Mouse (Mus musculus) embryonic facial prominence, embryonic 12.5 days (tissue): ENCODE measurements at regions not wholly inside any gene's neighbourhood (a gene's known extent, or its start where the extent isn't known, plus 50 kb on each side); places are given as distances from the start of the nearest gene placed in this dataset.
"Not testable (repeated sequence)": the region's sequence is repeated elsewhere in the genome, so short reads cannot be mapped to it uniquely, and the experiment has no call there.

Source experiments
- ATAC-seq: fragments of 200-750 bp; cut with Nextera tagmentation; 2 replicates; pipeline ENCODE4 v1.8.0; 2017; ENCODE audit not compliant: insufficient number of reproducible peaks, insufficient read depth, low FRiP score, low TSS enrichment
- H3K27ac ChIP-seq: fragments of 300-500 bp; sonication (generic); 2 replicates; pipeline ENCODE4 v1.5.1; 2016; ENCODE audit warnings: mild to moderate bottlenecking
- H3K27me3 ChIP-seq: fragments of 300-500 bp; sonication (generic); 2 replicates; pipeline ENCODE4 v1.6.1; 2016; ENCODE audit warnings: mild to moderate bottlenecking, moderate library complexity
- H3K36me3 ChIP-seq: fragments of 300-500 bp; sonication (generic); 2 replicates; pipeline ENCODE4 v1.6.1; 2016; ENCODE audit warnings: mild to moderate bottlenecking
- H3K4me1 ChIP-seq: fragments of 300-500 bp; sonication (generic); 2 replicates; pipeline ENCODE4 v1.6.1; 2016
- H3K4me2 ChIP-seq: fragments of 300-500 bp; sonication (generic); replicated peaks from 2 replicates; pipeline ENCODE4 v1.6.1; 2016; ENCODE audit warnings: mild to moderate bottlenecking, moderate library complexity
- H3K4me3 ChIP-seq: fragments of 300-500 bp; sonication (generic); 2 replicates; pipeline ENCODE4 v1.5.1; 2016; ENCODE audit warnings: mild to moderate bottlenecking
- H3K9ac ChIP-seq: fragments of 300-500 bp; sonication (generic); 2 replicates; pipeline ENCODE4 v1.6.1; 2016; ENCODE audit warnings: mild to moderate bottlenecking, moderate library complexity
- H3K9me3 ChIP-seq: fragments of 300-500 bp; sonication (generic); 2 replicates; pipeline ENCODE4 v1.6.1; 2016; ENCODE audit warnings: mild to moderate bottlenecking, moderate library complexity
- WGBS: fragments of 180-500 bp; shearing (Covaris S2); methylation state at CpG from one replicate; pipeline ENCODE4 v1.1.7; 2016; 5-methylcytosine and 5-hydroxymethylcytosine counted together

DNA sequence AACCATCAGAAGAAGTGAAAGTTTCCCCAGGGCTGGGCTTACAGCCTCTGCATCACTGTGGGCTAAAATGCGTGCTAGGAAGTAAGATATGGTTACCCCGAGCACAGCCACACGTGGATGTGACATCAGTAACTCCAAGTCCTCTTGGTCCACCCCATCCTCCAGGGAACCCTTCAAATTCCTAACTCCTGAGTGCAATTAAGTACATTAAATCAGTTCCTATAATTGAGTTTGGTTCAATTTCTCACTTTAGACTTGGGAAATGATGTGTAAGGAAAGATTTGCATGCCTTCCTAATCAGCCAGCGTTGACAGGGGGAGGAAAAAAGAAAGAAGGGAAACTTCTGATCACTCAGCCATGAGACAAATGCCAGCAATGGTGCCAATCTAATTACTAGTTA, 129.2 kb upstream of the Tenm4 start:
- Histone ChIP-seq H3K27ac (no peak overlapping the region), H3K4me3 (no peak overlapping the region), H3K36me3 (no peaks in the 10 kb centered on the region), H3K9ac (no peak overlapping the region), H3K9me3 (no peaks in the 10 kb centered on the region), H3K4me1 (no peaks in the 10 kb centered on the region), H3K4me2 (no peak overlapping the region), H3K27me3 (no peaks in the 10 kb centered on the region)
- ATAC-seq, result no peak
- WGBS, result 45% methylated on average over 4 of the region's 4 CpGs

DNA sequence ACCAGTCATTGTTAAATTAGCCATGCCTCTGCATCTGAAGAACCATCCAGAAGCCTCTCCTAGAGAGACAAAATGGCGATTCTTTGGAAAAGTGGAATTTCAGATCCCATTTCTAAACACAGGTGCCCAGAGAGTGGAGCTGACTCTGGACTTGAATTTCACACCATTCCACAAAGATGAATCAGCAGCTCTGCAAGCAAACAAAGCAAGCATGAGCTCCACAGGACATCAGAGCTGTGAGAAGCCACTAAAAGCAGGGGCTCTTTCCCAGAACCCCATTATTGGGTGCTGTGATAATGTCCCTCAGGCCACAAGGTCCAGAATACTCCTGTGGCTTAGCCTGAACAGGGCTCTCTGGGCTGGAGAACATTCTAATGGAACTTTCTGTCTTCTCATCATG, 119.4 kb upstream of the Tenm4 start:
- 77% methylated on average over 1 of the region's 1 CpGs for WGBS
- no peak overlapping the region for H3K9ac ChIP-seq
- no peak overlapping the region for H3K4me2 ChIP-seq
- H3K27me3 ChIP-seq, result no peaks in the 10 kb centered on the region
- H3K27ac ChIP-seq, result no peak overlapping the region
- no peak overlapping the region for H3K4me3 ChIP-seq
- no peaks in the 10 kb centered on the region for H3K36me3 ChIP-seq
- ATAC-seq, result no peak
- H3K4me1 ChIP-seq, result no peaks in the 10 kb centered on the region
- H3K9me3 ChIP-seq, result peaks cover 5% of the 10 kb centered on the region; the same call in 1 of the 2 replicates

DNA sequence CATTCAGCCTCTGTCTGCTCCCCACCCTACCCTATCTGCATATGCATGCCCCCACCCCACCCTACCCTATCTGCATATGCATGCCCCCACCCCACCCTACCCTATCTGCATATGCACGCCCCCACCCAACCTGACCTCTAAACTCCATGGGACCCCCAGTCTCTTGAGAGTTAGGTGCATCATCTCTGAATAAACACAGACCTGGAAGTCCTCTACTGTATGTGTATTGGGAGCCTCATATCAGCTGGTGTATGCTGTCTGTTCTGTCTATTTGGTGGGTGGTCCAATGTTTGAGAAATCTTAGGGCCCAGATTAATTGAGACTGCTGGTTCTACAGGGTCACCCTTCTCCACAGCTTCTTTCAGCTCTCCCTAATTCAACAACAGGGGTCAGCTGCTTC, 109.4 kb upstream of the Tenm4 start:
- not testable (repeated sequence) for H3K4me2 ChIP-seq, H3K9ac ChIP-seq, H3K4me1 ChIP-seq, H3K4me3 ChIP-seq, H3K9me3 ChIP-seq, H3K36me3 ChIP-seq, ATAC-seq, H3K27me3 ChIP-seq, H3K27ac ChIP-seq
- 80% methylated on average over 1 of the region's 1 CpGs for WGBS

DNA sequence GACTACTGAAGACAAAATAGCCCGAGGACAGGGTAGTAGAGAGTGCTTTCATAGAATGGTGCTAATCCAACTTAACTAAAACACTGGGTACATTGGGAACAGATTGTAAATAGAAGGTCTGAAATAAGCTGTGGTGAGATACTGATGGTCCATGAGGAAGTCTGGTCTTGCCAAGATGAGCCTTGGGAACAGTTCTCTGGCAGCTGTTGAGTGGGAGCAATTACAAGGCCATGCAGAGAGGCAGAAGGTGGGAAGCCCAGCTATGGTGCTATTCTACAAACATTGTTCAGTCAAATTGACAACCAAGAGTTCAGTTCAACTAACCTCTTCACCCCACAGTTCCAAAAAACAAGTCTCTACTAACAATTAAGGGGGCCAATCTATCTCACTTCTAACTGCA, 92.5 kb upstream of the Tenm4 start:
- H3K27me3 ChIP-seq, result no peaks in the 10 kb centered on the region
- H3K9ac ChIP-seq, result no peak overlapping the region
- H3K4me1 ChIP-seq, result peaks cover 4% of the 10 kb centered on the region; the same call in 1 of the 2 replicates
- no peaks in the 10 kb centered on the region for H3K9me3 ChIP-seq
- H3K27ac ChIP-seq, result no peak overlapping the region
- ATAC-seq, result no peak
- H3K4me3 ChIP-seq, result no peak overlapping the region
- WGBS, result 94% methylated on average over 1 of the region's 1 CpGs
- H3K4me2 ChIP-seq, result no peak overlapping the region
- no peaks in the 10 kb centered on the region for H3K36me3 ChIP-seq

DNA sequence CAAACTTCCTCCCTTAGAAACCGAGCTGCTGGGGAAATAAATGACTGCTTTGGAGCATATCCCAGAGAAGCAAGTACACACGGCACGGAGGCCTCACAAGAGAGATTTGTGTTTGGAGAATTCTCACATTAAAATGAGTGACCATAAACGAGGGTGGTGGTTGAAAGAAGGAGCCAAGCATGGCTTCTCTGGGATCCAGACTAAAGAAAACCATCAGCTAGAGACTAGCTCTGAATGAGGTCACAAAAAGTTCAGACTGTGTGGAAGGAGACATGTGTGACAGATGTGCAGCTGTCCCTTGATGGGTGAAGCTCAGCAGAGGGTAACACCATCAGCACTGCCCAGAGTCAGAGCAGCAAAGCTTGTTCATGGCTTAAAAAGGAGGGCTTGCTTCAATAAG, 89.4 kb upstream of the Tenm4 start:
- no peaks in the 10 kb centered on the region for H3K27me3 ChIP-seq
- H3K4me1 ChIP-seq, result peaks cover 4% of the 10 kb centered on the region; the same call in 1 of the 2 replicates
- H3K9me3 ChIP-seq, result no peaks in the 10 kb centered on the region
- 53% methylated on average over 4 of the region's 4 CpGs for WGBS
- no peak overlapping the region for H3K27ac ChIP-seq
- no peak overlapping the region for H3K4me2 ChIP-seq
- H3K36me3 ChIP-seq, result no peaks in the 10 kb centered on the region
- no peak overlapping the region for H3K4me3 ChIP-seq
- H3K9ac ChIP-seq, result no peak overlapping the region
- ATAC-seq, result 0 out of 2 replicates have a peak, but pooled peaks have one; percentile 56

DNA sequence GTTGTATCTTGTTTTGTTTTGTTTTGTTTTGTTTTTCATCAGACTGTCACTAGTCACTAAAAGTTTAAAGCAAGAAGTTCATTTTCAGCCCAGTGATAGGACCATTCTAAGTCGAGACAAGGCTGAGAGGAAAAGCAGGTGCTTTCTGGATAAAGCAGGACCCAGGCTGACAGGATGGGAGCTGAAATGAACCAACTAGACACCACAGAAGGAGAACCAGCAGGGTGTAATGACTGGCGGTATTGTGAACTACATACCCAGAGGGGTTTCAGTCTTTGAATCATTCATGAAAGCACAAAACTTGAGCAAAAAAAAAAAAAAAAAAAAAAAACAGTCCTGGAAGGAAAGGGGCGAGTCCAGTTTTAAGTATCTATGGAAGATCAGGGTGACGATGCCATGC, 75.9 kb upstream of the Tenm4 start:
- WGBS, result 71% methylated on average over 4 of the region's 4 CpGs
- Histone ChIP-seq H3K27ac (no peak overlapping the region), H3K27me3 (no peaks in the 10 kb centered on the region), H3K4me1 (no peaks in the 10 kb centered on the region), H3K9me3 (no peaks in the 10 kb centered on the region), H3K4me2 (no peak overlapping the region), H3K4me3 (no peak overlapping the region), H3K9ac (no peak overlapping the region), H3K36me3 (no peaks in the 10 kb centered on the region)
- ATAC-seq, result no peak

DNA sequence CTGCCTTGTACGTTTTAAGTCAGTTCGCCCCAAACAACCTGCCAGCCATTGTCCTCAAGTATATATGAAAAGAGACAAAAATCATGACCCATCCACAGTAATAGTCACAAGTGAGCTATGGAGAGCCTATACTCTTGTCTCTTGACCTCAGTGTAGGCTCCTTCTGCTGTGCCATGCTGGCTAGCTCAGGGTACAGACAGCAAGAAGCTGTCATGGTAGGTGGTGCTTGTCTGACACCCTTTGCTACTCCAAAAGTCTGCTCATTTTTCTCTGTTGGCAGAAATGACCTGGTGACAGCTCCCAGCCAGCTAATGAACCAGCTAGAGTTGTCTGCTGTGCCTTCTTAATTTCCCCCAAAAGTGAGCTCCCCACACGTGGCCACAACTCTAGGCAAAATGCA, 75.3 kb upstream of the Tenm4 start:
- Histone ChIP-seq H3K9me3 (no peaks in the 10 kb centered on the region), H3K9ac (no peak overlapping the region), H3K27me3 (no peaks in the 10 kb centered on the region), H3K27ac (no peak overlapping the region), H3K4me3 (no peak overlapping the region), H3K4me2 (no peak overlapping the region), H3K4me1 (no peaks in the 10 kb centered on the region), H3K36me3 (no peaks in the 10 kb centered on the region)
- no peak for ATAC-seq
- WGBS, result 79% methylated on average over 3 of the region's 3 CpGs

DNA sequence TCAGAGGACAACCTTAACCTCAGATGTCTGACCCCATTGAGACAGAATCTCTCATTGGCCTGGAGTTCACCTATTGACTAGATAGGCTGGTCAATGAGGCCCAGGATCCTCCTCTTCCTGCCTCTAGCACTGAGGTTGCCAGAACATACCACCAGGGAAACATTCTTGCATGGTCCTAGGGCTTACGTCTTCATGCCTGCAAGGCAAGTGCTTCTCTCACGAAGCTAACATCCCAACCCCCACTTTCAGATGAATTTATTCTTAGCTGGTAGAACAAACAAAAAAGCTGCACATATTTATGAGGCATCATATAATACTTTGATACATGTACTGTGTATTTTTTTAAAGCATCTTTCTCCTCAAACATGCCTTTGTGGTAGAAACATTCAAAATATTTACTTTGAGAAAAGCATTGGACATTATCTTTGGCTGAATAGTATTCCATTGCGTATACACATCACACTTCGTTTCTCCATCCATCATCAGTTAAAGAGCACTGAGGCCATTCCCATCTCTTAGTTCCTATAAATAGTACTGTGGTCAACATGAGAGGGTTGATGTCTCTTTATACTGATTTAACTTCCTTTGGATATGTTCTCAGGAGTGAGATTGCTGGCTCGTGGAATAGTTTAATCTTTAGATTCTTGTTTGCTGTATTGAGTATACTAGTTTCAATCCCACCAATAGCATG, 72.2 kb upstream of the Tenm4 start:
- Histone ChIP-seq H3K9ac (no peak overlapping the region), H3K4me2 (no peak overlapping the region), H3K27me3 (no peaks in the 10 kb centered on the region), H3K4me3 (no peak overlapping the region), H3K27ac (no peak overlapping the region), H3K36me3 (no peaks in the 10 kb centered on the region), H3K4me1 (no peaks in the 10 kb centered on the region), H3K9me3 (no peaks in the 10 kb centered on the region)
- ATAC-seq, result no peak
- whole genome bisulfite sequencing, result 84% methylated on average over 5 of the region's 5 CpGs

DNA sequence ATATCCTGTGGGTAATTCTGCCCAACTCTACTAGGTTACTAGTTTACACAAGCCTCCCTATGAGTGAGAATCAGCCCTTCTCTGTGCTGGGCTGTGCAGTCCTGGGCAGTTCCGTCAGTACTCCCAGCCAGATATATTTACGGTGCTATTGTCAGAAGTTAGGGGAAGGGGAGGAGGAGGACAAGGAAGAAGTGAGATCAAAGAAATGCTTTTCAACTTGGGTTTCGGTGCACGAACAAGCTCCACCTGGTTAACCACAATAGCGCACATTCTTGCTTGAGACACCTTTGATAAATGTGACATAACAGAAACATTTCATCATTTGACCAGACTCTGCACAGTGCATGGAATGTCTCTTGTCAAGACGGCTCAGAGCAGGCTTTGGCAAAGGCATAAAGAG, 68.3 kb upstream of the Tenm4 start:
- peak; percentile 64; the same call in 1 of the 2 replicates for ATAC-seq
- 60% methylated on average over 6 of the region's 6 CpGs for WGBS
- Histone ChIP-seq H3K4me1 (no peaks in the 10 kb centered on the region), H3K27me3 (no peaks in the 10 kb centered on the region), H3K27ac (no peak overlapping the region), H3K9me3 (no peaks in the 10 kb centered on the region), H3K9ac (no peak overlapping the region), H3K4me3 (no peak overlapping the region), H3K36me3 (no peaks in the 10 kb centered on the region), H3K4me2 (no peak overlapping the region)

DNA sequence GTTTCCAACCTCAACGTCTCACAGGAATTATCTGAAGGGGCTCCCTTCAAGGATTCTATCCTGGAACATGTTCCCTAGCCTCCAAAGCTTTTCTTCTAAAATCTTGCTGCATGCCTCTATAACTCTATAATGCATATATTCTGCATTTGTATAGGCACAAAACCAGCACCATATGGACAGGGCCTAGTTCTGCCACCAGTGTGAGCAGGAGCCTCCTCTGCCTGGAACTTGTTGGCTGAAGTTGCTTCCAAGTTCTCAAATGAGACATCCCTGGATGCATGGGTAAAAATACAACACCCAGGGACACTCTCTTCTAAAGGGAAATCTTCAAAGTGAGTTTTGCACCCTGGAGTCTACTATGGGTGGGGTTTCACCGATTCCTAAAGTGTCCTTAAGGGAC, 62.3 kb upstream of the Tenm4 start:
- Histone ChIP-seq H3K27me3 (no peaks in the 10 kb centered on the region), H3K9me3 (no peaks in the 10 kb centered on the region), H3K27ac (no peak overlapping the region), H3K36me3 (no peaks in the 10 kb centered on the region), H3K9ac (no peak overlapping the region), H3K4me1 (no peaks in the 10 kb centered on the region), H3K4me2 (no peak overlapping the region), H3K4me3 (no peak overlapping the region)
- 78% methylated on average over 2 of the region's 2 CpGs for WGBS
- ATAC-seq, result no peak

DNA sequence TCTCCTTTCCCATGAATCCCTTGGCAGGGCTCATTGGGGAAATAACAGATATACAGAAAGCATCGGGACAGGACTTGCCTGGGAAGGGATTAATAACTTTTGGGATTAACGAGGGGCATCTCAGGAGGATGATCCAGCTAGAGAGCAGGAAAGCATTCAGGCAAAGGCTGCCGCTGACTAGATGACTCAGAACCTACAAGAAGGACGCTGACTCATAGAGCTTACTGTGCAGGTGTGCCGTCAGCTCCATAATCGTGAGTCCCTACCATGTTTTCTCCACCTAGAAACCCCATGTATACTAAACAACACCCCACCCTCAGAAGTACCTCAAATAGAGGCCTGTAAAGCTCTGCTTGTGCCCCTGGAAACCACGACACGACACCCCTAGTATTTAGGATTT, 50.9 kb upstream of the Tenm4 start:
- Histone ChIP-seq H3K9ac (no peak overlapping the region), H3K27me3 (no peaks in the 10 kb centered on the region), H3K27ac (no peak overlapping the region), H3K4me2 (no peak overlapping the region), H3K4me1 (no peaks in the 10 kb centered on the region), H3K36me3 (no peaks in the 10 kb centered on the region), H3K9me3 (no peaks in the 10 kb centered on the region), H3K4me3 (no peak overlapping the region)
- ATAC-seq, result no peak
- WGBS, result 72% methylated on average over 8 of the region's 8 CpGs
